Mouse (Mus musculus) C2C12 (cell line): ENCODE measurements around the gene B3galnt1.

ENCODE experiments used
- CEBPB ChIP-seq: IDR thresholded peaks from one replicate; pipeline ENCODE4 v1.6.1; 2011; ENCODE audit warnings: low read depth, mild to moderate bottlenecking, control low read depth, moderate library complexity
- CTCF ChIP-seq: IDR thresholded peaks from one replicate; pipeline ENCODE4 v1.5.1; 2011; ENCODE audit not compliant: control insufficient read depth, insufficient read depth, insufficient read length
- MAX ChIP-seq: IDR thresholded peaks from one replicate; pipeline ENCODE4 v1.6.1; 2011; ENCODE audit warnings: mild to moderate bottlenecking, control low read depth

GRCm38 (mm10) chr3:69626213-69626962 is 27.6 kb upstream of the B3galnt1 start:
- TF ChIP-seq CTCF, result no peak
- TF ChIP-seq MAX, result no peak
- no peak for TF ChIP-seq CEBPB
